Mouse (Mus musculus) left cerebral cortex, adult 2 months (tissue): Measurements from ENCODE around the gene Papolg. TPM values are rescaled to one million over a fixed set of nuclear protein-coding genes. Genes with fewer than 3 reads are reported as not detected.

ENCODE experiments used
- DNase-seq, 2 experiments: peaks; one replicate each; pipeline ENCODE4 v3.0.0; 2021 to 2022; ENCODE audit warnings: low spot score in 2 of 2, mixed read lengths in 1 of 2; ENCODE audit errors: extremely low spot score in 1 of 2
- H3K27ac ChIP-seq: fragments of 200-600 bp; 2 replicates; pipeline ENCODE4 v1.8.1; 2022
- H3K4me3 ChIP-seq: fragments of 200-600 bp; 2 replicates; pipeline ENCODE4 v1.8.1; 2022
- CTCF ChIP-seq: fragments of 200-600 bp; IDR thresholded peaks from 2 replicates; pipeline ENCODE4 v1.8.1; 2022; ENCODE audit warnings: antibody characterized with exemption, mild to moderate bottlenecking, moderate library complexity
- intact Hi-C: fragments of 180-260 bp; cut with DNase I; formaldehyde crosslinking; loops from one replicate; pipeline ENCODE4 v1.15.1; 2025
- total RNA-seq, 2 experiments: library from RNA; stranded (reverse); gene quantifications; 2 replicates each; pipeline ENCODE4 v1.2.3; 2021

Papolg gene
- total RNA-seq, 2 experiments from 2014 or later = 20.5 to 20.8 TPM

GRCm38 (mm10) chr11:23853306-23853705 lies 41.7 kb downstream of the Papolg start:
- no peak for TF ChIP-seq CTCF
- Histone ChIP-seq H3K4me3 (no peak overlapping the region), H3K27ac (no peak overlapping the region)
- intact Hi-C loops = no loop called here
- DNase-seq = no peak

GRCm38 (mm10) chr11:23846016-23846815 lies 48.8 kb downstream of the Papolg start:
- Histone ChIP-seq H3K27ac (no peak overlapping the region), H3K4me3 (no peak overlapping the region)
- no peak for TF ChIP-seq CTCF
- no peak for DNase-seq
- intact Hi-C loops = no loop called here

- Histone ChIP-seq H3K27ac (no peak overlapping the region), H3K4me3 (no peak overlapping the region)
- no peak for DNase-seq
- intact Hi-C loops = no loop called here
- TF ChIP-seq CTCF = no peak
Measured at GRCm38 (mm10) chr11:23823244-23823643, 71.8 kb downstream of the Papolg start.

GRCm38 (mm10) chr11:23821652-23822051 lies 73.4 kb downstream of the Papolg start:
- TF ChIP-seq CTCF = no peak
- intact Hi-C loops = no loop called here

GRCm38 (mm10) chr11:23820977-23821376 lies 74.1 kb downstream of the Papolg start:
- no peak overlapping the region for H3K4me3 ChIP-seq
- no peak for TF ChIP-seq CTCF
- no peak overlapping the region for H3K27ac ChIP-seq
- DNase-seq = no peak
- intact Hi-C loops = no loop called here

More at GRCm38 (mm10) chr11:23821652-23822051, 73.4 kb downstream of the Papolg start:
- no peak for DNase-seq
- H3K27ac ChIP-seq = no peak overlapping the region
- H3K4me3 ChIP-seq = no peak overlapping the region

GRCm38 (mm10) chr11:23818745-23819144 lies 76.3 kb downstream of the Papolg start:
- intact Hi-C loops = no loop called here
- TF ChIP-seq CTCF = no peak
- no peak for DNase-seq
- no peak overlapping the region for H3K27ac ChIP-seq
- H3K4me3 ChIP-seq = no peak overlapping the region

Other genes starting within 250 kb of the Papolg start
- 10 to 100 TPM; 16.6 to 19.4 TPM for gene Pus10, start 229.6 kb downstream of the Papolg start, total RNA-seq
- 10 to 100 TPM; 31.2 to 35.4 TPM for gene Pex13, start 229.3 kb downstream of the Papolg start, total RNA-seq
- 1 to 10 TPM; 3.6 to 4.1 TPM for gene Rel, start 124.3 kb downstream of the Papolg start, total RNA-seq
- gene A830031A19Rik, start 179.8 kb upstream of the Papolg start, total RNA-seq = 1 to 10 TPM in 1 of 2 experiments, under 1 TPM in 1; 0.82 to 1.4 TPM
- gene Bcl11a, start 182.8 kb upstream of the Papolg start, total RNA-seq = 100 to 1,000 TPM; 101 to 103 TPM